Mouse (Mus musculus) adrenal gland, adult 18-20 months (tissue): ENCODE data around the gene Klhl20. TPM values are rescaled to one million over a fixed set of nuclear protein-coding genes. Genes with fewer than 3 reads are reported as not detected.

Source experiments
- DNase-seq, 2 experiments: peaks; one replicate each; pipeline ENCODE4 v3.0.0; 2021 to 2022; ENCODE audit warnings: low spot score in 2 of 2
- total RNA-seq, 2 experiments: library from RNA; stranded (reverse); gene quantifications; 1 replicate in 1 of 2; 2 replicates in 1 of 2; pipeline ENCODE4 v1.2.3; 2021

Gene Klhl20
- total RNA-seq, 2 experiments from 2014 or later = 11.7 to 13.6 TPM

DNA sequence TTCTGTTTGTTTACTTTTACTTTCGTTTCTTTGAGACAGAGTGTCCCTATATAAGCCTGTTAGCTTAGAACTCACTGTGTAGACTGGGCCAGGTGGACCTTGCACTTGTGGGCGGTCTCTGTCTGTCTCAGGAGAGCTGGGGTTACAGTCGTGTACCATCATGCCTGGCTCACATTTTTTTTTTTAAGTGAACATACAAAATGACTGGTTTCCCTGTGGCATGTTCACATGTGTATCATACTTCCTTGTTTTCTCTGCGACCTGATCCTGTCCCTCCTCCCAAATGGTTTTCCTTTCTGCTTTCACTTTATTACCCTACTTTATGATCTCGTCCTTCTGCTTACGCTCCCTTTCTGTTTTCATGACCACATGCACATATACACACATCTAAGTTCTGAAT is 55.1 kb downstream of the Klhl20 start:
- DNase-seq = no peak

DNA sequence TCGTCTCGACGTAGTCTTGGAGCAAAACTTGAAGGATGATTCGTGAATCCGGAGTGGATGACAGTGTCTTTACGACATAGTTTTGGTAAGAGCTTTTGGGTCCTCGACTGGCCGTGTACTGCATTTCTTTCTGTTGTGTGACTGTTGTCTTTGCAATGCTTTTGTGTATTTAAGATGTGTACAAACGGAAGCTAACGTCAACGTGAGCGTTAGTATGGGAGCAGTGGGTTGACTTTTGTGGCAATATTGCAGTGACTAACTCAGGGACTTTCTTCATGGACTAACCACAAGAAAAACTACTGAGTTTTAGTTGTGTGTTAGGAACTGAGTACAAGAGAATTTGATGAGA is 60.1 kb downstream of the Klhl20 start:
- no peak for DNase-seq

GRCm38 (mm10) chr1:161070352-161071271 is 60.7 kb downstream of the Klhl20 start, which contains the start of the genes Dars2 and Cenpl:
Gene Dars2, minus strand, starts transcription at chr1:161070658.
Gene Cenpl, plus strand, starts transcription at chr1:161070713.
- peak; percentile 91 to 92 for DNase-seq

DNA sequence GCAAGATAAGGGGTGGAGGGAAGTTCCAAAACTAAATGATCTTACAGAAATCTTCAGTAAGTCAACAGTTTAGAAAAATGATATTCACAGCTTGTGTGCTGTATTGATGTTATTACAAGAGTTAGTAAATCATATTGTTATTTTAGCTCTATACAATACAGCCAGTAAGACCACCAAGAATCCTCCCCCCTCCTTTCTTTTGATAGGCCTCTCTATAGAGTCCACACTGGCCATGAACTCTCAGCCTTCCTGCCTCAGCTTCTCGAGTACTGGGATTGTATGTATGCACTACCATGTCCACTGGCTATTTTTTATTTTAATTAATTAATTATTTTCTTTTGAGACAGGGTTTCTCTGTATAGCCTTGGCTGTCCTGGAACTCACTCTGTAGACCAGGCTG is 68.0 kb downstream of the Klhl20 start:
- DNase-seq = no peak

DNA sequence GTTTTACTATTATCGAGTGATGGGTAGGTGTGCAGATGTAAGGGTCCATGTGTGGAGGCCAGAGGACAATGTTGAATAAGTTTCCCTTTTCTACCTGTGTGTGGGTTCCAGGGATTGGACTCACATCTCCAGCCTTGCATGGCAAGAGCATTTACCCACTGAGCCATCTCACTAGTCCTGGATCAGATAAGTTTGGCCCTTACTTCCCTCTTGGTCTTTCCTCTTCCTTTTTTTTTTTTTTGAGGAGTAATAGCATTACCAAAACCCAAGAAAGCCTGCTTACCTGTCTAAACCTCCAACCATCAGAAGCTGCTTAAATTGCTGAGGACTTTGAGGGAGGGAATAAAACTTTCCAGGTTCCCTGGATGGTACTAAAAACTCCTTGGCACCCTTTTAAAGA is 74.1 kb downstream of the Klhl20 start:
- no peak for DNase-seq

GRCm38 (mm10) chr1:161046972-161047371 is 84.3 kb downstream of the Klhl20 start:
- no peak for DNase-seq

- DNase-seq = no peak
These were observed 89.9 kb downstream of the Klhl20 start for GRCm38 (mm10) chr1:161041261-161042020.

GRCm38 (mm10) chr1:161040855-161041254 is 90.5 kb downstream of the Klhl20 start:
- no peak for DNase-seq

- no peak for DNase-seq
These were observed 90.9 kb downstream of the Klhl20 start for GRCm38 (mm10) chr1:161040426-161040770.

DNA sequence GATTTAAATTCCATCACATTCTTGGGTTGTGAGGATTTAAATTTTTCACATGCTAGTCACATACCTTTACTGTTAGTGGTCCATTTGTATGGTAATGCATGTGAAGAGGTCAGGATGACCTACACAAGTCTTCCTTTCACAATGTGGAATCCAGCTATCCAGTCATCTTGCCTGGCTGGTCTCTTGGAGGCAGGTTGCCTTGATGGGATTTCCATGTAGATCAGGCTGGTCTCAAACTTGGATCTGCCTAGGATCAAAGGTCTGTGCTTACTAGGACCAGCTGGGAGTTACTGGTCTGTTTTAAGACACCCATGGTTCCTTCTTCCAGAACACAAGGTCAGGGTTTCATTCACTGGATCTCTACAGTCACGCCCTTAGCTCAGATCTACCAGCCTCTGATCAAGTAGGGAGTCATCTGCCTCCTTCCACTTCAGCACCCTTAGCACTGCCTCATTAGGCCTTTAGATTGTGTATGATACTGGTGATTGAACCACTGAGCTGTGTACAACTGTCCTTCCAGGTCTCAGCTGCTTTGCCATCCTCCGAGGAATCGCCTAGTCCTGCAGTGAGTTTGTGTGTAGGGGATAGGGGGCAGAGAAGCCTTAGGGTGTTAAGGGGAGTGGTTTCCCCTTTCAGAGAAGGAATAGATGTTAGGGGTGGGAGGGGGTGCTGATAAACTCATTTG is 91.4 kb downstream of the Klhl20 start:
- no peak for DNase-seq

GRCm38 (mm10) chr1:161038968-161039721 is 92.2 kb downstream of the Klhl20 start:
- no peak for DNase-seq

Other genes starting within 250 kb of the Klhl20 start
- gene Rc3h1, start 225.1 kb downstream of the Klhl20 start, total RNA-seq = 10 to 100 TPM; 45.3 to 47.8 TPM
- gene Serpinc1, start 152.9 kb downstream of the Klhl20 start, total RNA-seq = 1 to 10 TPM in 1 of 2 experiments, under 1 TPM in 1; 0.80 to 1.7 TPM
- 10 to 100 TPM; 11.1 to 12.9 TPM for gene Zbtb37, start 96.7 kb downstream of the Klhl20 start, total RNA-seq
- gene Dars2, start 60.9 kb downstream of the Klhl20 start, total RNA-seq = 10 to 100 TPM; 24.3 to 27.5 TPM
- gene Cenpl, start 60.8 kb downstream of the Klhl20 start, total RNA-seq = 1 to 10 TPM; 1.8 to 1.9 TPM
- 1 to 10 TPM; 4.7 to 9.2 TPM for gene Ankrd45, start 11.2 kb upstream of the Klhl20 start, total RNA-seq
- not detected for gene Tex50, start 27.8 kb upstream of the Klhl20 start, total RNA-seq
- 100 to 1,000 TPM; 307 to 605 TPM for gene Prdx6, start 119.7 kb upstream of the Klhl20 start, total RNA-seq